Mouse (Mus musculus) natural killer cell, adult 2 months (primary cell): ENCODE results near the gene Lrrc7.

ENCODE experiments used
- DNase-seq, 2 experiments: peaks; one replicate each; pipeline ENCODE4 v3.0.0; 2022; ENCODE audit warnings: low spot score in 2 of 2

Lrrc7 gene

DNA sequence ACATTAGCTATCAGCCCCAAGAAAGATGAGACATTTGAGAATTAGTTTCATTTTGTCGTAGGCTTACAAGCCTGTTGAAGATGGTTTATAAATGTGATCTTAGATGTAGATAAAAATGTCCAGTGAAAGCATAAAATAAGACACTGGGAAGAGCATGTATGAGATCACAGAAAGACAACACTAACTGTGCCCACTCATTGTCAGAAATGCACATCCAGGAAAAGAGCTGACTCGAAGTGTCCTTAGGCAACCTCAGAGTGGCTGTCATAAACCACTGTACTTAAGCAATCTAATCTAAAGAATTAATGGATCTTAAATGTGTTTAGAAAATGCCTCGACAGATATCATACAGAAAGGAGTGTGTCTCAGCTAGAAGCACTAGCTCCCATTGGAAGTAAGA, 196.2 kb downstream of the Lrrc7 start:
- no peak for DNase-seq

- DNase-seq: no peak
These were observed 199.9 kb downstream of the Lrrc7 start for GRCm38 (mm10) chr3:158362091-158362490.

GRCm38 (mm10) chr3:158356706-158357105, 205.3 kb downstream of the Lrrc7 start:
- DNase-seq: no peak

GRCm38 (mm10) chr3:158356194-158356593, 205.8 kb downstream of the Lrrc7 start:
- no peak for DNase-seq

DNA sequence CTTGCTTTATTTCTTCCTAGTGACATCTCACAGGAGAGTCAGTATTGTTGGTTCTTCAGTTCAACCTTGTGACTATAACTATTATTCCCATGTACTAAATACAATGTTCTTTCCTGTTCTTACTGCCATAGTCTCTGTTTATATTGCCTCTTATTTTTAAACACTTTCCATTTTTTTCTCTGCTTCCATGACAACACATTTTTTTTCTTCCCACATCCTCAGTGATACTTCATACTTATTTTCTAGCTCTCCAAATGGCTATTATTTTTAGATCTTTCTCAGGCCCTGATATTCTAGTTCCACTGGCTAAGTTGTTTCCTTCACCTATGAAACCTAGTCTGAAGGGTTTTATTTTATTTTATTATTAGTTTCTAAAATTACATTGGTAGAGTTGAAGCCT, 221.2 kb downstream of the Lrrc7 start:
- DNase-seq: no peak

- no peak for DNase-seq
These were observed 231.9 kb downstream of the Lrrc7 start for GRCm38 (mm10) chr3:158330085-158330484.

DNA sequence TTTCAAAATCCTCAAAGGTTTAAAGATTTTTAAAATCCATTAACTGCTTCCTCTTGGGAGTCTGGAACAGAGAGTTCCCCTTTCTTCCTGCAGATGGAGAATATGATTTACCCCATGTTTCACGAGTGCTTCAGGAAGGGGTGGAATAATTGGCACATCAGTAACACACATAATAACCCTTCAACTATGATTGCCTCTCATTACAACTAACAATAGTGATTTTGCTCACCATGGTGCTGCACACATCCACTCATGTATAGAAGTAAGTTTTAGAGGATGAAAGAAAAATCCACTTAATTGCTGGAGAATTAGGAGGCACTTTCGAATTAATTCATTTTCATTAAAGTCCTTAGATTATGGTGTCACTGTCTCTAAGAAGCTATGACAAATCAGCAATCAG, 251.6 kb downstream of the Lrrc7 start:
- no peak for DNase-seq

- DNase-seq: no peak
These were observed 254.6 kb downstream of the Lrrc7 start for GRCm38 (mm10) chr3:158307415-158307814.

- no peak for DNase-seq
These were observed 263.3 kb downstream of the Lrrc7 start for GRCm38 (mm10) chr3:158298732-158299131.

- DNase-seq: no peak
These were observed 267.0 kb downstream of the Lrrc7 start for GRCm38 (mm10) chr3:158295041-158295440.

DNA sequence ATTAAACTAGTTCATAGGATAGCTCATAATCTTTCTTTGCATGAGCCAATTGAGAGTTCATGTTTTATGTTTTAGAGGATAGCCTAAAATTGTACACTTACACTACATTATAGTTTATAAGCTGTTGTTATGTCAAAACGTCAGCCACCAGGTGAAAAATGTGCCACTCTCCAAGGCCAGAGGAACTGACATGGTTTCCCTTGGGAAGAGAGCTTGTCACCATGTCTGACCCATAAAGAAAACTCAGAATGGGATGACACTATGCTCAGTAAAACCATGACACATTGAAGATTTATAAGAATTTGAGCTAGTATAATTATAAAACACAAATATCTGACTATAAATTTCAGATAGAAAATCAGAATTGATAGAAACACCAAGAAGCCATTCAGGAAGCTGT, 277.6 kb downstream of the Lrrc7 start:
- no peak for DNase-seq

- no peak for DNase-seq
These were observed 283.4 kb downstream of the Lrrc7 start for GRCm38 (mm10) chr3:158278631-158279030.

DNA sequence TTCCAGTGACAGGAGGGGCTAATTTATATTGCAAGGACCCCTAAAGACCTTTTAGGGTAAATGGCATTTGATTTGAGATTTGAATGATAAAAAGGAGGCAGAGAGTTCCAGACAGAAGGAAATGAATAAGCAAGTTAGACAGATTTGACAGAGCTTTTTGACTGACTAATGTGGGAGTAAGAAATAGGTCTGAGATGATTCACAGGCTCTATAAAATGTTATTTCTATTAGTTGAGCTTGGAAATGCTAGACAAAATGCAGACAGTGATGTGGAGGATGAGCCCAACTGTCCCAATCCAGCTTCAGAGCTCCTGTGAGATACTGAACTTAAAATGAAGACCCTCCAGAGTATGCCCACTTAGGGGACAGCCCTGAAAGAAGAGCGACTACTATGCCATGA, 289.3 kb downstream of the Lrrc7 start:
- no peak for DNase-seq

DNA sequence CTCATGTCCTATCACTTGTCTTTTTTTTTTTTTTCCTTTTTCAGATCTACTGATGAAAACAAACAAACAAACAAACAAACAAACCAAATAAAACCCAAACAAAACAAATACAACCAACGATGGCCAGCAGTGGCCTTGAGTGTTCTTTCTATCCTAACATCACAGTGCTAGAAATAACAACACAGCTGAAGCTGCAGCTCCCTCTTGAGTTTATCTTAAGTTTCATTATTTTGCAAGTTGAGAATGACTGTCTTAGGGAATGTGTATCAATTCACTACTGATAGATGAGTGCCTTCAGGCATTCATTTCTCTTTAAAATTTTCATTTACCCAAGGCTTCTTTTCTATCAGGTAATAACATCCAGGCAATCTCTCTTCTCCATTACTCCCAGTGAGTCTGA, 291.1 kb downstream of the Lrrc7 start:
- DNase-seq: no peak

GRCm38 (mm10) chr3:158252576-158252975, 309.4 kb downstream of the Lrrc7 start:
- DNase-seq: no peak

- no peak for DNase-seq
These were observed 314.3 kb downstream of the Lrrc7 start for GRCm38 (mm10) chr3:158247672-158248071.

- DNase-seq: no peak
These were observed 351.4 kb downstream of the Lrrc7 start for GRCm38 (mm10) chr3:158210657-158211056.

DNA sequence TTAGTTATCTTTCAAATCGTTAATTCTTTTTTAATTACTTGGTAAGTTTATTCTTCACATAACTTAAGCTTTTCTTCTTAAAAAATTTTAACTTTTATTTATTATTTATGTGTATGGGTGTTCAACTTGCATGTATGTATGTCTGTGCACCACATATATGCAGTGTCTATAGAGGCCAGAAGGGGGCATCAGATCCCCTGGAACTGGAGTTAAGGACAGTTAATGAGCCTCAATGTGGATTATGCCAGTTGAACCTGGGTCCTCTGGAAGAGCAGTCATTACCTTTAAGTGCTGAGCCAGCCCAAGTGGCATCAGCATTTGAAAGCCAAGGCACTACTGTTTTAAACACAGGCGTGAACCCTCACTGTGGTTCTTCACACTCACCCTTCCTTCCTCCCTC, 352.0 kb downstream of the Lrrc7 start:
- no peak for DNase-seq

DNA sequence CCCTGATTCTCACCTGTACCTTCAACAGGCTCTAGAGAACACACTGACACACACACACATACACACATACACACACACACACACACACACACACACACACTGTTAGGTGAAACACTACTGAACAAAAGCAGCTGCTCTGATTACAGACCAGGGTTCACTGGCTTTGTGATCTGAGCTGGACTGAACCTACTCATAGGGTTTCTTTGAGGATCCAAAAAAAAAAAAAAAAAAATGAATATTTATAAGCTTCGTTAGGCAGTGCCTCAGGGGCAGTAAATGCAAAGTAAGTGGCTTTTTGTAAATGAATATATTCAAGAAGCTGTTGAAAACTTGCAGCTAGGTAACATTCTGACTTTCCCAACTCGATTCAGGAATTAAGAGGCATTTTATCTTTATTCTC, 354.2 kb downstream of the Lrrc7 start:
- no peak for DNase-seq

GRCm38 (mm10) chr3:158202776-158203175, 359.2 kb downstream of the Lrrc7 start:
- DNase-seq: no peak

- no peak for DNase-seq
These were observed 366.6 kb downstream of the Lrrc7 start for GRCm38 (mm10) chr3:158195426-158195825.

DNA sequence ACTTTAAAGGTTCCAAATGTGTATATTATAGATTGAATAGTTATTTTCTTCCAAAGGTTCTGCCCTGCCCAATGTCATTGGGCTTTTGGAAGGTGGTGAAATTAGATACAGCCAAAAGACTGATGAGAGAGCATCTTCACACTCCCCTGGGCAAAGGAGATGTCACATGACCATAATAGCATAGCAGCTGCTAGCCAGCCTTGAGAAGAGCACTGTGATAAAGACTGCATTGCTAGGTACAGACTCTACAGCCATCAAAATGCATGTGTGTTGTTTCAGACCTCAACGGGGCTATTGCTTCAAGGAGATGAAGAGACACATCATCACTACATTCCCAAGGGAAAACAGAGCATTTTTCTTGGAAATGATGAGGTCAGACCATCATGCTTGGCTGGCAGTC, 368.8 kb downstream of the Lrrc7 start:
- DNase-seq: no peak

DNA sequence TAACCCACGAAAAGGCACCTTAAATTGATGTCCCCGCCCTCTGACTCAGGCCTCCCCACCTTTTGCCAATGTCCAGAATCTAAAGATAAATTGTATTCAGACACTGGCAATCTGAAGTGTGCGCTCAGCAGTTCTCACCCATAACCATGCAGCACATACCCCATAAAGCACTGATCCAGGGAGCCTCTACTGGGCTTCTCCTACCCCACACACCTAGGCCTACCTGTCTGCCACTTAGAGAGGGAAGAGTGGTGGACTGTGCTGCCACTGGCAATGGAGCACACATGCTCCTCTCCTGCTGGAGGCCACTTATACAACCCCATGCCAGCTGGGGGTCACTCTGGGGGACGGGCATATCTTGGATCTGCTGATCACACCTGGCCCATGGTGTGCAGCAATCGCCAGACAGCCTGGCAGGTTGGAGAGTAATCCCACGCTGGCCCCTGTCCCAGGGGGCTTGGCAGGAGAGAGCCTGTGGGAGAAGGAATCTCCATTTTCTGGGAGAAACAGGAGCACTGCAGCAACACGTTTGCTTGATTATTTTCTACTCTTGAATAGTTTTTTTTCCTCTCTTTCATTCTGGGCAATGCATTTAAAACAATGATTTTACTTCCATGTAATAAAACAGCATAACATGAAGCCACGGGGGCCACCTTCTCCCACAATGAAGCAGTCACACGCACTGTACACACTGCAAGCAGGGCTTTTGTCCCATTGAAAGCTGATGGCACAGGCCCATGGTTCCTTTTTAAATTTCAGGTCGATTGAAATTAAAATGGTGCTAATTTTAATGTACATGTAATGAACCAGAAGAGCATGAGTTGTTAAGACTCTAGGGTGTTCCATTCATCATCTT, 386.9 kb downstream of the Lrrc7 start:
- no peak for DNase-seq

- DNase-seq: no peak
These were observed 392.8 kb downstream of the Lrrc7 start for GRCm38 (mm10) chr3:158169180-158169579.
